Mouse (Mus musculus): ENCODE data around the gene Fktn.
"Not testable (repeated sequence)": the region's sequence is repeated elsewhere in the genome, so short reads cannot be mapped to it uniquely, and the experiment has no call there.

Fktn gene

GRCm38 (mm10) chr4:53770958-53771735, 57.3 kb downstream of the Fktn start:
- DNase-seq (ENCODE audit: low spot score in 2 of 2) = no peak

- DNase-seq (ENCODE audit: low spot score in 2 of 2) = no peak
Observed at GRCm38 (mm10) chr4:53772004-53772403, 58.2 kb downstream of the Fktn start.

DNA sequence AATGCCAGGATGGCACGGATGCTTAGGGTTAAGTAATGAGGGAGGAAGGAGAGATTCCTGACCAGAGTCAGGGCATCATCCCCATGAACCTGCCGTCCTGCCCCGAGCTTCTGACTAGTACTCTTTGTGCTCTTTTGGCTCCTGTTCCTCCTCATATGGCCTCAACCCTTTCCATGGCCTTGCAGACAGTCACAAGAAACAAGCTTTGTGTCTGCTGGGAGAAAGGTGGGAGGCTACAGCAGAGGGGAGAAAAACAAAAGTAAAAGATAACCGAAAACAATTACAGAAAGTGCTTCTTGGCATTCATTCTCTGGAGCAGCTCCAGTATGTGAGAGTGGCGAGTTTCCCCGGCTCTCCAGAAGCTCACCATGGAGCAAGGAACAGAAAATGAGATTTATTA, 60.1 kb downstream of the Fktn start:
- DNase-seq (ENCODE audit: low spot score in 2 of 2) = no peak

DNA sequence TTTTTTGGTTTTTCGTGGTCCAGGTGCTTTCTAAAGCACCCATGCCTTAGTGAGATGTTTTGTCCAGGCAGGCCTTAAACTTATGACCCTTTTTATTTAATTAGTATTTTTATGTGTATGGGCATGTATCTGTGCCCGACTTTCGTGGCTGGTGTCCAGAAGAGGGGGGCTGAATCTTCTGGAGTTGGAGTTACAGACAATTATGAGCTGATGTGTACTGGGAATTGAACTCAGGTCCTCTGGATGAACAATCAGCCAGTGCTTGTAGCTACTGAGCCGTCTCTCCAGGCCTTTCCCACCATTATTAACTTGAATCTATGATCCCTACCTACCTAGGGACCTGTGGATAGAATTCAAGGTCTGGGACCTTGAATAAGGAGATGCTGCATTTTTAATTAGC, 67.6 kb downstream of the Fktn start:
- DNase-seq (ENCODE audit: low spot score in 2 of 2) = no peak

GRCm38 (mm10) chr4:53782216-53783070, 68.6 kb downstream of the Fktn start:
- no peak for DNase-seq (ENCODE audit: low spot score in 2 of 2)

DNA sequence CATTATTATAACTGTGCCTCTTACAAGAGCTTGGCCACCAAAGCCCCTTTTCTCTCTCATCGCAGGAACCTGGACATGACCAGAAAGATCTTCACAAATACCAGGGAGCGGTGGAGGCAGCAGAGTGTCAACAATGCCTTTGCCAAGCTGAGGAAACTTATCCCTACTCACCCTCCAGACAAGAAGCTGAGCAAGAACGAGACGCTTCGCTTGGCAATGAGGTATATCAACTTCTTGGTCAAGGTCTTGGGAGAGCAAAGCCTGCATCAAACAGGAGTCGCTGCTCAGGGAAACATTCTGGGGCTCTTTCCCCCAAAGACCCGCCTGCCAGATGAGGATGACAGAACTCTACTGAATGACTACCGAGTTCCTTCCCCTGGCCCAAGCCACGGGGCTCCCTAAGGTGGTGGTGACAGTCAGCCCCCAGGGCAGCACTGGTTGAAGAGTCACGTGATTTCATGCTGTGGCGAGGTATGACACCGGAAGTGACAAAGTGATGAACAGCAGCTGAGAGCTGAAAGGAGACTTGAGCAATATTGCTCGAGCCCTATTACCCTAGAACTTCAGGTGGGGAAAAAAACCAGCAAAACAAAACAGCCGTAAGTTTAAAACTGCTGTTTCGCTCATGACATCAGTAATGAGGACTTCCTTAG, 72.1 kb downstream of the Fktn start:
- no peak for DNase-seq (ENCODE audit: low spot score in 2 of 2)

DNA sequence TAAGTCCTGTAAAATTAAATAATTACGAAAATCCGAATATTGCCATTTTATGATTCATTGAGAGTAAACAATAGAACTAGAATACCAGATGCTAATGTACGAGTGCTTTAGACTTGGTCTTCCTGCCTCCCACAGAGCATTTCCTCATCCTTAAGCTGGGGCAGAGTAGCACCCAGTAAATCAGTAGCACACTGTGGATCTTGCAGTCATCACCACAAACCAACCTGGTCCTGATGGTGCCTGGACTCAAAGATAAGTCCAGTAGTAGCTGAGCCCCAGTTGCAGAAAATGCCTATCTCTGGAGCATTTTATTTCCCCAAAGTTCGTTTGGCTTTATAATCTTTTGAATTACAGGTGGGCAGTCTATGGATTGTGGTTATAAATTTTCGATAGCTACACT, 73.1 kb downstream of the Fktn start:
- no peak for DNase-seq (ENCODE audit: low spot score in 2 of 2)

DNA sequence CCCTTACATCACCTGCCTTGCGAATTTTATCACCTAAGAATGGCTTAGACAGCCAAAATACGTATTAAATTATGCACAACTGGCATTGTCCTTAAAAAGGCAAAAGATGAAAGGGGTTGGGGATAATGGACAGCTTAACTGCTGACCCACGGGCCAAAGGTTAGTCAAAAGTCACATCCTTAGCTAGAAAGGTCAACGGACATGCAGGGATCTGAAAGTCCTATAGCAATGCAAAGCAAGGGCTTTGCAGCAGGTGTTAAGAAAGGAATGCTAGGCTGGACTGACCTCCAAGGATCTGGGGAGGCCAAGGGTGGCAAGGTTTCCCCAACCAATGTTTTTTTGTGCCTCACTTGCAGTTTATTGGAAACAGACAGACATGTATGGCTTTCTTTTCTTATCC, 75.5 kb downstream of the Fktn start:
- no peak for DNase-seq (ENCODE audit: low spot score in 2 of 2)

GRCm38 (mm10) chr4:53794257-53794966, 80.6 kb downstream of the Fktn start:
- no peak for DNase-seq (ENCODE audit: low spot score in 2 of 2)

DNA sequence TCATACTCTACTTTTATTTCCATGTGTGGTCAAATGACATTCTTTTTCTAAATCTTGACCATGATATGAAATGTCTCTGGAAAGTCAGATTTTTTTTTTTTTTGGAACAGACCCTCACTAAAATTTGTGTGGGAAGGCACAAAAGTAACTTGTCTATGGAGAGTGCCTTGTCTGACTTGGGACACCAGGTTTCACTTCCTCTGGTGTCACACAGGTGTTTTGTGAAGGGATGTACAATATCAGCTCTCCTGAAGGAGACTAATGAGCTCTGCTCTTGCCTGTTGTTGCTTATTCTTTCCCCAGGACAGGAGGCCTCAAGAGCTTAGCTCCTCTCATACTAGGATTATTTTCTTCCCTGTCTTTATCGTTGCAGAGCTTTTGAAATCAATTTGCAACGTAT, 81.3 kb downstream of the Fktn start:
- no peak for DNase-seq (ENCODE audit: low spot score in 2 of 2)

DNA sequence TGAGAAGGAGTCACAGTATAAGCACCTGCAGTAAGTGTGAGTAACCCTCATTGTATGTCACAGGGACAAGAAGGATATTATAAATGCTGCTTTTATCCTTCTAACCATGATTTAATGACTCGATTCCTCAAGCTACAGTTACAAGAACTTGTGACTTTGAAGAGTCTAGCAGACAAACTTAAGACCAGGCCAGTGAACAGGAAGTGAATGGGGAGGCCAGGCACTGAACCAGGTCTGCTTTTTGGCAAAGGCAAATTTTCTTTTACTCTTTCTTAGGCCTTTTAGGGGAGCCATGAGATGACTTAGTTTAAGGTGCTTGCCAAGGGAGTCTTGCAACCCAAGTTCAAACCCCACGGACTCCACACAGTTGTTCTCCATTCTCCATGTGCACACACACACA, 81.9 kb downstream of the Fktn start:
- no peak for DNase-seq (ENCODE audit: low spot score in 2 of 2)

DNA sequence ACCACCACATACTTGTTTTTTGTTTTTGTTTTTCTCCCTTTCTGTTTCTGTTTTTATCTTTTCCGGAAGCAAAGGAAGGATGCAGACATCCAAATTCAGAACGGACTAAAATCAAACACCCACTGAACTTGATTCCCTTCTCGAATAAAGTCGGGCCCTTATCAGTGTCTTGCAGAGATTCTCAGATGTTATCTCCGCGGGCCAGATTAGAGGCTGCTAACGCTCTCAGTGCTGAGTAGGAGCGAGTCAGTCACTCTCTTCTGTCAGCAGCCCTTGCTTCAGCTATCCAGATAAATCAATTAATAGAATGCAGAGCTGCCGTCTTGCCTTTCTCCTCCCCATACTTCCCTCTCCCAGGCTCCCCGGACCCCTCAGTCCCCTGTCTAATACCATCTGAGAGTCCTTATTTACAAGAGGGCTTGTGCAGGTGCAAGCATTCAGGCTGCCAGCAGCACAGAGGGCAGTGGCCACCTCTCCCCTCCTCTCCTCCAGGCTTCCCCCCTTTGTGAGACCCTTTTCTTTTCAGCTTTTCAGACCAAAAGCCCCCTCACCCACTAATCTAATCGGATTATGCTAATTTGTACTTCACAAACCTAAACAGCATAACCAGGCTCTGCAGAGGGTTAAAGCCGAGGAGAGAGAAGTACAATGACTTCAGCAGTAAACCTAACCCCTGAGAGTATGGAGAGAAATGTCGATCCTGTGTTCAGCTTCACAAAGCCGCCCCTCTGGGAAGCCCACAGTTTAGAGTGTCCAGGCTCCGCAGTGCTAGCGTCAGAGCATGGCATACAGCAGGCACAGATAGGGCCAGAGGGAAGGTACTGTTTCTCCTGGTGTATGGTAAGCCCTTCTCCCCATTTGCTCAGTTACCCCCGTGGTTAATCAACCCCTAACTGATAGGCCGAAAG, 83.3 kb downstream of the Fktn start:
- DNase-seq (ENCODE audit: low spot score in 2 of 2) = no peak

DNA sequence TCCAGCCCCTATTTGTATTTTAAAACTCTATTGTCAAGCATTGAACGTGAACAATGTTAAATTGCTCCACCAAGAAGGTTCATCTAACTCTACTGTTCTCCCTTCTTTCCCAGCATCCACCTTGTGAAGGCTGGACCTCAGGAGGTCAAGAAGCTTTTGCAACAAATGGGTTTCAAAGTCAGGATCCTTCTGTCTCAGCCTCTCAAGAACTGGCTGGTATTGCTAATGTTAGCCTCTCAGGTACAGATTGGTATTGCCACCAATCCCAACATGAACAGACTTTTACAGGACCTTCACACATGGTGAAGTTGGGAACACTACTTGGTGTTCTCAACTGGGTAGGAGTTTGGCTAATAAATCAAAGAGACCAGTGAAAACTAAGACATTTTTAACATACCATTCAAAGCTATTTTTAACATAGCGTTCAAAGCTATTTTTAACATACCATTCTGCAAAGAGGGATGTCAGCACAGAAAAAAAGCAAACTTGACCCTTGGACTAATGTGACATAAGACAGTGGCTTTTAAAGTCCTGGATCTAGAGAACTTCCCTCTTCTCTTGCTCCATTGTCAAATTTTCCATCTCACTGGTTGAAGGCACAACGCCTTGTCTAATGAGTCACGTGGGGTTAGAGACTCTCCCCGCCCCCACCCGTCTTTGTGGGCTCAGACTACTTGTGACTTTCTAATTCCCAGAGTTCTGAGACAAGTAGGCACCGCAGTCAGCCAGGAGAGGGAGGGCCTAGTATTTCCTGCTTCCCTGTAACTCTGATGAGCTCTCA, 85.3 kb downstream of the Fktn start:
- DNase-seq (ENCODE audit: low spot score in 2 of 2) = no peak

- DNase-seq (ENCODE audit: low spot score in 2 of 2) = no peak
Observed at GRCm38 (mm10) chr4:53799753-53800152, 86.0 kb downstream of the Fktn start.

GRCm38 (mm10) chr4:53803674-53804073, 89.9 kb downstream of the Fktn start:
- not testable (repeated sequence) for DNase-seq (ENCODE audit: low spot score in 2 of 2)

DNA sequence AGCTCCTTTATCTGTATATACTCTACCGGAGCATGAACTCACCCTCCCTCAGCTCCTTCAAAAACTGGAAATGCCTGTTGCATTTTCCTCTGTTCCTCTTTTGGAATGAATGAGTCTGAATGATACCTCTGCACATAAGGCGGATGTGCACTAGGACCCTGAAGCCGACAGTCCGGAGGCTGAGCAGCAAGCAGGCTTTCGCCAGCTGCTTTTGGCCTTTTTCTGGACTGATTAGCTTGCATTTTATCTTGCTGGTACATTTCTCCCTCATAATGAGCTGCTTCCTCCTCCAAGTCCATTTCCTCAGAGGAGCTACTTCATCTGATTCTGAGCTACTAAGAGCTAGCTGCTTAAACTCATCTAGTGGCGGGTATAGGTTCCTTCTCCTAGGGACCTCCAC, 92.6 kb downstream of the Fktn start:
- DNase-seq (ENCODE audit: low spot score in 2 of 2) = not testable (repeated sequence)

- DNase-seq (ENCODE audit: low spot score in 2 of 2) = no peak
Observed at GRCm38 (mm10) chr4:53818320-53818719, 104.5 kb downstream of the Fktn start.

DNA sequence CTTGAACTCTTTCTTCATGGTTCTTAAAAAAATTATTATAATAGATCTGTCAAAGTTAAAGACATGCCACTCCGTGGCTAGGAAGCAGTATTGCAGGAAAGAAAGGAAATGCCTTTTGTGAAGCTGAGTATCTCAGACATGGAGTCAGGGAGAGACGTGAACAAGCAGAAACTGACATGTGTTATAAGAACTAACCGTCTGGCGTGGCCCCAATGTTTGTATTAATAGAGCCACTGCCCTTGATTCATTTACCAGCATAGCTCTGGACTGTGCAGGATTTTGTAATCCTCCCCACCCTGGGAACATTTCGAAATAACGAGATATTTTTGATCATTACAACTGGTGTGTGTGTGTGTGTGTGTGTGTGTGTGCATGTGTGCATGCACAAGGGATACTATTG, 109.9 kb downstream of the Fktn start:
- no peak for DNase-seq (ENCODE audit: low spot score in 2 of 2)

DNA sequence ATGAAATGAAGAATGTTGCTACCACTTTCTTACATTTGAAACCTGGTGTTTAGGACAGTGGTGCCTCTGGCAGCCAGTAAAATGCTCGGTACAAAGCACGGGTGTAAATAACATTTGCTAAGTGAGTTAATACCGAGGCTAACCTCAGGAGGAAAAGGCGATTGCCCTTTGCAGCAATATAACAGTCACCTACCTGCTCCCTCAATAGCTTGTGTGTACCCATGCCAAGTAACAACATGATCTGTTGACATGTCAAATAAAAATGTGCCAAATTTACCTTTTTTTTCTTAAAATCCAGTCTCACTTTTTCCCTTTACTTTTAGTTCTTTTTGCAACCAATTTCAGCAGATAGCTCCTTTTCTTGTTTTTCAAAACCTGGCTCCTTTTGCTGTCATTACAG, 111.0 kb downstream of the Fktn start:
- no peak for DNase-seq (ENCODE audit: low spot score in 2 of 2)

Data from right cerebral cortex, adult 2 months (tissue).